Mouse (Mus musculus) forebrain, embryonic 11.5 days (tissue): ENCODE measurements around the gene Fat1. TPM values are rescaled to one million over a fixed set of nuclear protein-coding genes. Genes with fewer than 3 reads are reported as not detected.
A peak's percentile ranks its signal among the peaks of the same experiment; 100 is the strongest.

Experiments
- ATAC-seq: fragments of 200-750 bp; cut with Nextera tagmentation; replicated peaks from 2 replicates; pipeline ENCODE4 v1.8.0; 2017; ENCODE audit warnings: moderate TSS enrichment; ENCODE audit not compliant: low FRiP score
- DNase-seq: peaks from one replicate; pipeline ENCODE4 v3.0.0-alpha.2; 2017; ENCODE audit warnings: low spot score
- H3K27ac ChIP-seq: fragments of 300-500 bp; sonication (generic); 2 replicates; pipeline ENCODE4 v1.5.1; 2014; ENCODE audit warnings: low read depth, low read length
- H3K27me3 ChIP-seq: fragments of 300-500 bp; sonication (generic); 2 replicates; pipeline ENCODE4 v1.6.1; 2014; ENCODE audit warnings: mild to moderate bottlenecking, low read length, mixed read lengths; ENCODE audit not compliant: control insufficient read depth, insufficient read depth
- H3K36me3 ChIP-seq: fragments of 300-500 bp; sonication (generic); 2 replicates; pipeline ENCODE4 v1.6.1; 2014; ENCODE audit warnings: mild to moderate bottlenecking, low read length, moderate library complexity, mixed read lengths; ENCODE audit not compliant: control insufficient read depth, insufficient read depth
- H3K4me1 ChIP-seq: fragments of 300-500 bp; sonication (generic); replicated peaks from 2 replicates; pipeline ENCODE4 v1.6.1; 2014; ENCODE audit warnings: low read length, mixed read lengths; ENCODE audit not compliant: control insufficient read depth, insufficient read depth
- H3K4me2 ChIP-seq: fragments of 300-500 bp; sonication (generic); 2 replicates; pipeline ENCODE4 v1.6.1; 2014; ENCODE audit warnings: low read depth, mild to moderate bottlenecking, low read length, moderate library complexity, mixed read lengths; ENCODE audit not compliant: severe bottlenecking
- H3K4me3 ChIP-seq: fragments of 300-500 bp; sonication (generic); 2 replicates; pipeline ENCODE4 v1.5.1; 2014; ENCODE audit warnings: low read depth, low read length
- H3K9ac ChIP-seq: fragments of 300-500 bp; sonication (generic); 2 replicates; pipeline ENCODE4 v1.6.1; 2014; ENCODE audit warnings: low read length
- H3K9me3 ChIP-seq: fragments of 300-500 bp; sonication (generic); 2 replicates; pipeline ENCODE4 v1.6.1; 2016; ENCODE audit warnings: low read length, mixed read lengths; ENCODE audit not compliant: control insufficient read depth
- WGBS: fragments of 180-500 bp; shearing (Covaris S2); extraction: QIAGEN DNeasy Blood & Tissue Kit; methylation state at CpG from one replicate; pipeline ENCODE4 v1.1.7; 2014; 5-methylcytosine and 5-hydroxymethylcytosine counted together
- polyA plus RNA-seq: library from polyadenylated mRNA; unstranded; fragments of >200 nt; fragmentation: Nextera tagmentation; extraction: Ambion mirVana; gene quantifications from 2 replicates; pipeline ENCODE4 v1.2.1, GENCODE M21; 2014

Fat1 gene
- polyA plus RNA-seq, 1 experiment from 2014 or later, result 35.2 TPM

DNA sequence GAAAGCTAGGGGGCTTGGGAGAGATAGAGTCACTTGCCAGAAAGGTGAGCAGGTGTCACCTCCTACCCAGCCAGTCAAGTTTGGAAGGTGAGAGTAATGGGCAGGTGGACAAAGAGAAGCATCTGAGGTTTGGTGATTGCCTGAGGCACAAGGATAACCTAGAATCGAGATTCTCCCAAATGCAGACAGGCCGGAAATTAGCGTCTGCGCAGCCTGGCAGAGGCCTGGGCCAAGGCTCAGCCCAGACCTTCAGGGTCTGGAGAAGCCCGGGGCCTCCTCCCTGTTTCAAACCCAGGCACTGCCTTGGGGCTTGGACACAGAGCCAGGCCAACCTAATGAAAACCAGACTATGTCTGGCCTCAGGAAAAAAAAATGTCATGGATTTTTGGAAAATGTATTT, 85.9 kb downstream of the Fat1 start:
- Histone ChIP-seq H3K27me3 (no peaks in the 10 kb centered on the region), H3K9ac (no peak overlapping the region), H3K36me3 (peaks cover 36% of the 10 kb centered on the region), H3K4me3 (no peak overlapping the region), H3K27ac (no peak overlapping the region), H3K4me1 (no peaks in the 10 kb centered on the region), H3K4me2 (no peak overlapping the region), H3K9me3 (no peaks in the 10 kb centered on the region; the same call in 1 of the 2 replicates)
- WGBS, result 84% methylated on average over 5 of the region's 5 CpGs
- ATAC-seq (no peak), DNase-seq (no peak)

DNA sequence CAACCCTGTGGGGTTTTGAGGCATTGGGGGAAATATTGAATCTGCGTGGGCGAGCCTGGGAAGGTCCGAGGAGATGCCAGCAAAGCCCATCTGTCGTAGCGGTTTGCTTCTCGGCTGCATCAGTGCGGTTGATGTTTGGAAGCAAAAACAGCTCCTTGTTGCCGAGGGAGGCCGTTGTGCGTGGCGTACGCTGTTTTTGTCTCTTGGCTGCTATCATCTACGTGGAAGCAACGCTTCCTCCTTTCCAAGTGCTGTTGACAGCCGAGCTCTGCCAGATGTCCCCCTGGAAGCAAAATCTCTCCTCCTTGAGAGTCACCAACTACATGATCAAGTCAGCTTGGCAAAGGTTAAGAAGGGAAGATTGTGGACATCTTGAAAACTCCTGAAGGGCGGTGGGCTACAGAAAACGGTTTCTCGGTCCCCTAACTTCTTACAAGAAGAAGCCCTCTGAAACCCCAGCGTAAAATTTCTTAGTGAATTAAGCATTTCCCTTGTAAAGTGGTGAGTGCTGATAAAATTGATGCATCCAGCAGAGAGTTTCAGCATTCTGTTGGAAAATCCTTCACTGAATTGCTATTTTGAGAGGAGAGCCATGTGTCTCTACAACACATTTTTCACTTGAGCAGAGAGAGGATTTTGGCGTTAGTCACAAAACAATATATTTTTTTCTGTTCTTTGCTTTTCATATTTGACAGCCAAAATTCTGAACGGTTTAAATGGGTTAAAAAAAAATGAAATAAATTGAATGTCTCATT, 86.8 kb downstream of the Fat1 start:
- H3K36me3 ChIP-seq, result peaks cover 43% of the 10 kb centered on the region
- 95% methylated on average over 21 of the region's 21 CpGs for WGBS
- no peak for DNase-seq

DNA sequence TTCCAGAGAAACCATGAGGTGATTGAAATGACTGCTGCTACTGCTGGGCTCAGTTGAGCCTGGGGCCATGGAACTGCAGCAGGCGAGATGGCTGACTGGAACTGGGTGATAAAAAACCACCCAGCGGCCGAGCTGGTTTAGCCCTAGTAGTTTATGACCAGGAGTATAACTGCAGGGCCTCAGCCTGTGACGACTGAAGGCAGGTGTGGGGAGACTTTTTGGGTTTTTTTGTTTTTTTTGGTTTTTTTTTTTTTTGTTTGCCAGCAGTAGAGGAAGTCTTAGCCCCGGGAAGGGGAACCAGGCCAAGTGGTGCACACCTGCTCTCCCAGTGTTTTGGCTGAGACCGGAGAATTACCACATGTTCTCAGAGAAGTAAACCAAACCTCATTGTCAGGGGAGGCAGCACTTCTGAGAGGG, 92.8 kb downstream of the Fat1 start:
- Histone ChIP-seq H3K4me2 (no peak overlapping the region), H3K9ac (no peak overlapping the region), H3K4me3 (no peak overlapping the region), H3K36me3 (peaks cover 50% of the 10 kb centered on the region), H3K9me3 (no peaks in the 10 kb centered on the region; the same call in 1 of the 2 replicates), H3K27me3 (no peaks in the 10 kb centered on the region), H3K27ac (no peak overlapping the region), H3K4me1 (no peaks in the 10 kb centered on the region)
- no peak for DNase-seq
- WGBS, result 88% methylated on average over 6 of the region's 6 CpGs
- no peak for ATAC-seq

More for the DNA sequence above, 86.8 kb downstream of the Fat1 start:
- no peak for ATAC-seq
- no peaks in the 10 kb centered on the region; the same call in 1 of the 2 replicates for H3K9me3 ChIP-seq
- H3K4me1 ChIP-seq, result no peaks in the 10 kb centered on the region
- no peaks in the 10 kb centered on the region for H3K27me3 ChIP-seq
- no peak overlapping the region for H3K9ac ChIP-seq
- H3K4me3 ChIP-seq, result no peak overlapping the region
- H3K4me2 ChIP-seq, result no peak overlapping the region
- no peak overlapping the region for H3K27ac ChIP-seq

DNA sequence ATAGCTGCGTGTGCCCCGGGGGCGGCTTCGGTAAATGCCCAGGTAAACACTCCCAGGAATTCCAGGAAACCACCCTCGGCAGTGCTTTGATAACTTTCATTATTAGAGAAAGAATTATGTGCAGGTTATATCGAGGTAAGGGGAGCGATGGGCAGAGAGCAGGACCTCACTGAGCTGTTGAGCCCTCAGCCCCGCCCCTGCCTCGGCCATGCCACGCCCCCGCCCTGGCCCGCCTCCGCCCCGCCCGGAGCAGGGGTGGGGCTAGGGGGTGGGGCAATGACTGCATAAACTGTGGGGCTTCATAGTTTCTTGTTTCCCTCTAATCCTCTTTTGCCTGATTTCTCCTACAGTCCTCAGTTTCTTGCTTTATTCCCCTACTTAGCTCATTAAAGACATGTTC, 103.1 kb downstream of the Fat1 start:
- Histone ChIP-seq H3K4me3 (no peak overlapping the region), H3K27me3 (no peaks in the 10 kb centered on the region), H3K4me2 (no peak overlapping the region), H3K9me3 (no peaks in the 10 kb centered on the region), H3K9ac (no peak overlapping the region), H3K27ac (no peak overlapping the region), H3K36me3 (peaks cover 45% of the 10 kb centered on the region), H3K4me1 (no peaks in the 10 kb centered on the region)
- WGBS, result 83% methylated on average over 15 of the region's 15 CpGs
- no peak for DNase-seq
- no peak for ATAC-seq

DNA sequence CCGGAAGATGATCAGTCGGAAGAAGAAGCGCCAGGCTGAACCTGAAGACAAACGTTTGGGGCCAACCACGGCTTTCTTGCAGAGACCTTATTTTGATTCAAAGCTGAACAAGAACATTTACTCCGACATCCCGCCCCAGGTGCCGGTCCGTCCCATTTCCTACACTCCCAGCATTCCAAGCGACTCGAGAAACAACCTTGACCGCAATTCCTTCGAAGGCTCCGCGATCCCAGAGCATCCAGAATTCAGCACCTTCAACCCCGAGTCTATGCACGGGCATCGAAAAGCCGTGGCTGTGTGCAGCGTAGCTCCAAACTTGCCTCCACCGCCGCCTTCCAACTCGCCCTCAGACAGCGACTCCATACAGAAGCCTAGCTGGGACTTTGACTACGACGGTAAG, 108.9 kb downstream of the Fat1 start:
- WGBS, result 96% methylated on average over 26 of the region's 26 CpGs
- no peaks in the 10 kb centered on the region for H3K9me3 ChIP-seq
- no peak overlapping the region for H3K4me3 ChIP-seq
- peaks cover 28% of the 10 kb centered on the region for H3K36me3 ChIP-seq
- DNase-seq (peak; percentile 45), ATAC-seq (no peak)
- H3K27me3 ChIP-seq, result no peaks in the 10 kb centered on the region
- no peak overlapping the region for H3K9ac ChIP-seq
- no peak overlapping the region for H3K27ac ChIP-seq
- no peaks in the 10 kb centered on the region for H3K4me1 ChIP-seq
- no peak overlapping the region for H3K4me2 ChIP-seq

DNA sequence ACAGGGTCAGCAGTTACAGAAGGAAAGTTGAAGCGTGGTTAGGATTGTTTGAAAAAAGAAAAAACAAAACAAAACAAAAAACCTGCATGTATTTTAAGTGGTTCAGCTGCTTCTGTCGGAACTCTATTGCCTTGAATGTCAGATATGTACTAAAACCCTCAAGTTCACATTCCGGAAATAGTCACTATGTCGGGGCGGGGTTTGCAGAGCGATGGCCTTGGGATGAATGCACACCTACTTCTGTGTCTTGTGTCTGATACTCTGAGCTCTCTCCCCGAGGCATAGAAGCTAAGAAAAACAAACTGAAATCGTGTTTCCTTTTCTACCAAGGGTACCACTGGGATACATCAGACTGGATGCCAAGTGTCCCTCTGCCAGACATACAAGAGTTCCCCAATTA, 115.2 kb downstream of the Fat1 start:
- ATAC-seq, result no peak
- Histone ChIP-seq H3K9me3 (no peaks in the 10 kb centered on the region), H3K36me3 (peaks cover 17% of the 10 kb centered on the region; the same call in 1 of the 2 replicates), H3K9ac (no peak overlapping the region), H3K4me1 (no peaks in the 10 kb centered on the region), H3K4me3 (no peak overlapping the region), H3K27ac (no peak overlapping the region), H3K4me2 (no peak overlapping the region), H3K27me3 (no peaks in the 10 kb centered on the region)
- no peak for DNase-seq
- 93% methylated on average over 8 of the region's 8 CpGs for WGBS

DNA sequence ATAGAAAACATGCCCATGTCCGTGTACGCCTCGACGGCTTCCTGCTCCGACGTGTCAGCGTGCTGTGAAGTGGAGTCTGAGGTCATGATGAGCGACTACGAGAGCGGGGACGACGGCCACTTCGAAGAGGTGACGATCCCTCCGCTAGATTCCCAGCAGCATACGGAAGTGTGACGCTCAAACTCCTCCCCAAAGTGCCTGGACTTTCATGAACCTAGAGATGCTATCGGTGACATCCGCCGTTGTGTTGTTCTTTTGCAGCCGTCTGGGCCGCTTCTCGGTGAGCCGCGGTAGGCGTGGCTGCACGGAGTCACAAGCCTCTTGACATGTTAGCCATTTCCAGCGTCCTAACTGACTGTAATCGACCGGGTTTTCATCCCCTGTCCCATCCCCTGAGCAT, 116.0 kb downstream of the Fat1 start:
- H3K9ac ChIP-seq, result no peak overlapping the region
- no peaks in the 10 kb centered on the region for H3K27me3 ChIP-seq
- no peak overlapping the region for H3K27ac ChIP-seq
- no peak overlapping the region for H3K4me3 ChIP-seq
- peaks cover 17% of the 10 kb centered on the region; the same call in 1 of the 2 replicates for H3K36me3 ChIP-seq
- H3K4me1 ChIP-seq, result no peaks in the 10 kb centered on the region
- no peak overlapping the region for H3K4me2 ChIP-seq
- ATAC-seq (no peak), DNase-seq (no peak)
- WGBS, result 93% methylated on average over 30 of the region's 30 CpGs
- no peaks in the 10 kb centered on the region for H3K9me3 ChIP-seq

DNA sequence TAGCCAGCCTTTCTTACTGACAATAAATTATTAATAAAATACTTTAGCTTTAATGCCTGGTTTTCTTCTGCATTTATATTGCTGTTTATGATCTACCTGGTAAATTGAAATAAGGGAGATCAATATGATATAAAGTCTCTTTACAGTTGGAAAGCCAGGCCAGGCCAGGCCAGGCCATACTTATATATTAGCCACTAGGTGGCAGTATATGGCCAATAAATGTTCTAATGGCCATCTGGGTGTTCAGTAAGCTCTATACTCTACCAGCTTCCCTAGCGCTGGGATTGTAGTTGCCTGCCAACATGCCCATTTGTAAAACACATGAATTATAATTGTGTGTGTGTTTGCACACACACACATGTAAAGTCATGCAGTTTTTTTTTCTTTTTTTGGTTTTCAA, 117.0 kb downstream of the Fat1 start:
- no peaks in the 10 kb centered on the region for H3K9me3 ChIP-seq
- H3K4me2 ChIP-seq, result no peak overlapping the region
- H3K27ac ChIP-seq, result no peak overlapping the region
- DNase-seq, result no peak
- no peaks in the 10 kb centered on the region for H3K27me3 ChIP-seq
- no peak overlapping the region for H3K4me3 ChIP-seq
- no peak overlapping the region for H3K9ac ChIP-seq
- peak; percentile 63; the same call in 1 of the 2 replicates for ATAC-seq
- H3K36me3 ChIP-seq, result peaks cover 17% of the 10 kb centered on the region; the same call in 1 of the 2 replicates
- no peaks in the 10 kb centered on the region for H3K4me1 ChIP-seq
- 79% methylated on average over 1 of the region's 1 CpGs for WGBS

DNA sequence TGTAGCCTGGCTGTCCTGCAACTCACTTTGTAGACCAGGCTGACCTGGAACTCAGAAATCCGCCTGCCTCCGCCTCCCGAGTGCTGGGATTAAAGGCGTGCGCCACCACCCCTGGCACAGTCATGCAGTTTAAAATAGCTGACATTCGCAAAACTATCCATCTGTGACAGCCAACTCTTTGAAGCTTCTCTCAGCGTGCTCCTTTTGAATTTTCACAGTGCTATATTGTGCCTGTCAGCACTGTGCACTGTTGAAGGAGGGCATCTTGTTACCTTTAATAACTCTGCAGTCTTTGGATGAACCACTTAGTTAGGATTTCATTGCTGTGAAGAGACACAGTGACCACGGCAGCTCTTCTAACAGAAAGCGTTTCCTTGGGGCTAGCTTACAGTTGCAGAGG, 117.4 kb downstream of the Fat1 start:
- 0 out of 2 replicates have a peak, but pooled peaks have one; percentile 10 for ATAC-seq

More for the DNA sequence above, 117.4 kb downstream of the Fat1 start:
- H3K9me3 ChIP-seq, result no peaks in the 10 kb centered on the region
- H3K4me1 ChIP-seq, result no peaks in the 10 kb centered on the region
- no peaks in the 10 kb centered on the region for H3K27me3 ChIP-seq
- H3K9ac ChIP-seq, result no peak overlapping the region
- H3K4me3 ChIP-seq, result no peak overlapping the region
- DNase-seq, result no peak
- no peak overlapping the region for H3K27ac ChIP-seq
- WGBS, result 94% methylated on average over 9 of the region's 9 CpGs
- peaks cover 17% of the 10 kb centered on the region; the same call in 1 of the 2 replicates for H3K36me3 ChIP-seq
- H3K4me2 ChIP-seq, result no peak overlapping the region
